Mouse (Mus musculus) macrophage (primary cell): ENCODE data around the gene Adk. TPM values are rescaled to one million over a fixed set of nuclear protein-coding genes. Genes with fewer than 3 reads are reported as not detected.

Experiments
- H3K27ac ChIP-seq: fragments of 350-480 bp; formaldehyde crosslinking; 2 replicates; pipeline ENCODE4 v1.9.0; 2021
- H3K36me3 ChIP-seq: fragments of 350-480 bp; formaldehyde crosslinking; 2 replicates; pipeline ENCODE4 v1.9.0; 2021; ENCODE audit errors: inconsistent target
- H3K4me3 ChIP-seq: fragments of 350-480 bp; formaldehyde crosslinking; 2 replicates; pipeline ENCODE4 v1.9.0; 2021; ENCODE audit errors: inconsistent target
- H3K79me2 ChIP-seq: fragments of 350-480 bp; formaldehyde crosslinking; 2 replicates; pipeline ENCODE4 v1.9.0; 2021; ENCODE audit errors: inconsistent target
- WGBS: methylation state at CpG from one replicate; pipeline ENCODE4 v1.1.7; 2026; ENCODE audit warnings: inconsistent platforms; ENCODE audit not compliant: missing documents; 5-methylcytosine and 5-hydroxymethylcytosine counted together
- polyA plus RNA-seq: library from polyadenylated mRNA; stranded (reverse); fragments of 250-400 nt; gene quantifications from 3 replicates; pipeline ENCODE4 v1.2.4, GENCODE M21; 2018; ENCODE audit warnings: inconsistent platforms

The Adk gene
- polyA plus RNA-seq, 1 experiment from 2014 or later, result 54.9 TPM

- no peak overlapping the region for H3K27ac ChIP-seq
- 89% methylated on average over 2 of the region's 2 CpGs for WGBS
- no peaks in the 10 kb centered on the region for H3K36me3 ChIP-seq
- no peak overlapping the region for H3K4me3 ChIP-seq
- no peaks in the 10 kb centered on the region for H3K79me2 ChIP-seq
Measured at GRCm38 (mm10) chr14:21368622-21369021, 316.2 kb downstream of the Adk start.

GRCm38 (mm10) chr14:21369127-21369526 lies 316.8 kb downstream of the Adk start:
- Histone ChIP-seq H3K79me2 (no peaks in the 10 kb centered on the region), H3K27ac (no peak overlapping the region), H3K4me3 (no peak overlapping the region), H3K36me3 (no peaks in the 10 kb centered on the region)
- WGBS, result 67% methylated on average over 5 of the region's 5 CpGs

- no peaks in the 10 kb centered on the region for H3K79me2 ChIP-seq
- H3K36me3 ChIP-seq, result no peaks in the 10 kb centered on the region
- WGBS, result 90% methylated on average over 2 of the region's 2 CpGs
- no peak overlapping the region for H3K27ac ChIP-seq
- no peak overlapping the region for H3K4me3 ChIP-seq
Measured at GRCm38 (mm10) chr14:21371946-21372345, 319.6 kb downstream of the Adk start.

- H3K36me3 ChIP-seq, result no peaks in the 10 kb centered on the region
- no peak overlapping the region for H3K4me3 ChIP-seq
- H3K27ac ChIP-seq, result no peak overlapping the region
- H3K79me2 ChIP-seq, result no peaks in the 10 kb centered on the region
- 92% methylated on average over 5 of the region's 5 CpGs for WGBS
Measured at GRCm38 (mm10) chr14:21372689-21373088, 320.3 kb downstream of the Adk start.

- H3K36me3 ChIP-seq, result no peaks in the 10 kb centered on the region
- H3K79me2 ChIP-seq, result no peaks in the 10 kb centered on the region
- H3K4me3 ChIP-seq, result no peak overlapping the region
- WGBS, result 96% methylated on average over 5 of the region's 5 CpGs
- H3K27ac ChIP-seq, result no peak overlapping the region
Measured at GRCm38 (mm10) chr14:21383701-21384428, 331.5 kb downstream of the Adk start.

GRCm38 (mm10) chr14:21399506-21399905 lies 347.1 kb downstream of the Adk start:
- H3K36me3 ChIP-seq, result no peaks in the 10 kb centered on the region
- 96% methylated on average over 6 of the region's 7 CpGs for WGBS
- no peak overlapping the region for H3K27ac ChIP-seq
- no peak overlapping the region for H3K4me3 ChIP-seq
- no peaks in the 10 kb centered on the region for H3K79me2 ChIP-seq

GRCm38 (mm10) chr14:21402157-21402601 lies 349.8 kb downstream of the Adk start:
- Histone ChIP-seq H3K36me3 (no peaks in the 10 kb centered on the region), H3K27ac (no peak overlapping the region), H3K4me3 (no peak overlapping the region), H3K79me2 (no peaks in the 10 kb centered on the region)
- 97% methylated on average over 8 of the region's 8 CpGs for WGBS

GRCm38 (mm10) chr14:21402621-21403405 lies 350.4 kb downstream of the Adk start:
- H3K4me3 ChIP-seq, result no peak overlapping the region
- WGBS, result 95% methylated on average over 8 of the region's 8 CpGs

GRCm38 (mm10) chr14:21406946-21407345 lies 354.6 kb downstream of the Adk start:
- H3K36me3 ChIP-seq, result no peaks in the 10 kb centered on the region
- 97% methylated on average over 5 of the region's 5 CpGs for WGBS
- H3K79me2 ChIP-seq, result no peaks in the 10 kb centered on the region
- H3K4me3 ChIP-seq, result no peak overlapping the region
- no peak overlapping the region for H3K27ac ChIP-seq

More at GRCm38 (mm10) chr14:21402621-21403405, 350.4 kb downstream of the Adk start:
- Histone ChIP-seq H3K79me2 (no peaks in the 10 kb centered on the region), H3K36me3 (no peaks in the 10 kb centered on the region), H3K27ac (no peak overlapping the region)

GRCm38 (mm10) chr14:21408846-21409245 lies 356.5 kb downstream of the Adk start:
- WGBS, result 100% methylated on average over 4 of the region's 4 CpGs

GRCm38 (mm10) chr14:21410769-21411477 lies 358.5 kb downstream of the Adk start:
- no peaks in the 10 kb centered on the region for H3K79me2 ChIP-seq
- 96% methylated on average over 7 of the region's 7 CpGs for WGBS
- no peak overlapping the region for H3K27ac ChIP-seq
- H3K36me3 ChIP-seq, result no peaks in the 10 kb centered on the region
- H3K4me3 ChIP-seq, result no peak overlapping the region

More at GRCm38 (mm10) chr14:21408846-21409245, 356.5 kb downstream of the Adk start:
- Histone ChIP-seq H3K79me2 (no peaks in the 10 kb centered on the region), H3K27ac (no peak overlapping the region), H3K36me3 (no peaks in the 10 kb centered on the region), H3K4me3 (no peak overlapping the region)

- WGBS, result 99% methylated on average over 6 of the region's 6 CpGs
- Histone ChIP-seq H3K27ac (no peak overlapping the region), H3K4me3 (no peak overlapping the region), H3K36me3 (no peaks in the 10 kb centered on the region), H3K79me2 (no peaks in the 10 kb centered on the region)
Measured at GRCm38 (mm10) chr14:21411524-21411923, 359.1 kb downstream of the Adk start.

GRCm38 (mm10) chr14:21418332-21418731 lies 366.0 kb downstream of the Adk start:
- Histone ChIP-seq H3K36me3 (no peaks in the 10 kb centered on the region), H3K4me3 (no peak overlapping the region), H3K79me2 (no peaks in the 10 kb centered on the region), H3K27ac (no peak overlapping the region)
- WGBS, result 97% methylated on average over 7 of the region's 7 CpGs

- Histone ChIP-seq H3K4me3 (no peak overlapping the region), H3K27ac (no peak overlapping the region), H3K79me2 (no peaks in the 10 kb centered on the region), H3K36me3 (no peaks in the 10 kb centered on the region)
- WGBS, result 88% methylated on average over 7 of the region's 7 CpGs
Measured at GRCm38 (mm10) chr14:21427369-21427768, 375.0 kb downstream of the Adk start.

GRCm38 (mm10) chr14:21433415-21433814 lies 381.0 kb downstream of the Adk start:
- no peaks in the 10 kb centered on the region for H3K79me2 ChIP-seq
- H3K4me3 ChIP-seq, result no peak overlapping the region
- 42% methylated on average over 4 of the region's 4 CpGs for WGBS
- no peak overlapping the region for H3K27ac ChIP-seq
- no peaks in the 10 kb centered on the region for H3K36me3 ChIP-seq
